Mouse (Mus musculus): Measurements from ENCODE around the gene Arpc4. TPM values are rescaled to one million over a fixed set of nuclear protein-coding genes. Genes with fewer than 3 reads are reported as not detected.
"Not testable (repeated sequence)": the region's sequence is repeated elsewhere in the genome, so short reads cannot be mapped to it uniquely, and the experiment has no call there.

Gene Arpc4
- total and polyA plus RNA-seq, 3 experiments, result 150 to 314 (median 202) TPM

GRCm38 (mm10) chr6:113331721-113332120, 46.2 kb upstream of the Arpc4 start:
- no peak overlapping the region for H3K4me3 ChIP-seq (replicated peaks in 1 of 3; ENCODE audit: low read depth in 2 of 3, low read length in 2 of 3, poor library complexity in 1 of 3)
- in situ Hi-C loops (cut with MboI; ENCODE audit: low pct_ligation_motif_present, low pct_unique_long_range_greater_than_20kb, low sequenced_read_pairs), result no loop called here
- peaks cover 57 to 68% of the 10 kb centered on the region in 2 experiments for H3K36me3 ChIP-seq (replicated peaks in 1 of 2; ENCODE audit: control insufficient read depth in 1 of 2, insufficient read depth in 1 of 2, low read length in 1 of 2)
- H3K9ac ChIP-seq (ENCODE audit: insufficient read depth, low read depth), result no peak overlapping the region
- DNase-seq (ENCODE audit: extremely low read depth), result no peak
- H3K4me1 ChIP-seq (ENCODE audit: control insufficient read depth in 1 of 2, insufficient read depth in 2 of 2), result peaks cover 9 to 33% of the 10 kb centered on the region in 2 experiments; a peak in 3 of 4 replicates
- H3K79me2 ChIP-seq (replicated peaks; ENCODE audit: control insufficient read depth, extremely low read depth, insufficient read depth, poor library complexity, severe bottlenecking), result no peaks in the 10 kb centered on the region
- no peaks in the 10 kb centered on the region for H3K9me3 ChIP-seq (replicated peaks; ENCODE audit: low read length)
- no peak overlapping the region for H3K27ac ChIP-seq (ENCODE audit: insufficient read depth, low read depth)
- TF ChIP-seq GABPA (IDR thresholded peaks at IDR 0.05; ENCODE audit: insufficient replicate concordance, low read depth, low read length) (no peak), SIN3A (IDR thresholded peaks at IDR 0.05; ENCODE audit: low read length) (no peak), MAZ (IDR thresholded peaks at IDR 0.05; ENCODE audit: low read depth, low read length) (no peak), JUND (conservative IDR thresholded peaks at IDR 0.05; ENCODE audit: low read depth, low read length) (no peak), TBP (conservative IDR thresholded peaks at IDR 0.05; ENCODE audit: low read depth, low read length) (no peak)
- dilution Hi-C loops (cut with MboI; ENCODE audit: extremely low pct_ligation_motif_present, extremely low pct_unique_long_range_greater_than_20kb, low sequenced_read_pairs), result no loop called here
- no peak overlapping the region for H3K4me2 ChIP-seq (ENCODE audit: insufficient read depth, low read depth, poor library complexity, severe bottlenecking)
- no peaks in the 10 kb centered on the region for H3K27me3 ChIP-seq (replicated peaks)

- peaks cover 9 to 33% of the 10 kb centered on the region in 2 experiments; a peak in 3 of 4 replicates for H3K4me1 ChIP-seq (ENCODE audit: control insufficient read depth in 1 of 2, insufficient read depth in 2 of 2)
- dilution Hi-C loops (cut with MboI; ENCODE audit: extremely low pct_ligation_motif_present, extremely low pct_unique_long_range_greater_than_20kb, low sequenced_read_pairs), result not testable (repeated sequence)
These were observed 45.2 kb upstream of the Arpc4 start for GRCm38 (mm10) chr6:113332734-113333133.

DNA sequence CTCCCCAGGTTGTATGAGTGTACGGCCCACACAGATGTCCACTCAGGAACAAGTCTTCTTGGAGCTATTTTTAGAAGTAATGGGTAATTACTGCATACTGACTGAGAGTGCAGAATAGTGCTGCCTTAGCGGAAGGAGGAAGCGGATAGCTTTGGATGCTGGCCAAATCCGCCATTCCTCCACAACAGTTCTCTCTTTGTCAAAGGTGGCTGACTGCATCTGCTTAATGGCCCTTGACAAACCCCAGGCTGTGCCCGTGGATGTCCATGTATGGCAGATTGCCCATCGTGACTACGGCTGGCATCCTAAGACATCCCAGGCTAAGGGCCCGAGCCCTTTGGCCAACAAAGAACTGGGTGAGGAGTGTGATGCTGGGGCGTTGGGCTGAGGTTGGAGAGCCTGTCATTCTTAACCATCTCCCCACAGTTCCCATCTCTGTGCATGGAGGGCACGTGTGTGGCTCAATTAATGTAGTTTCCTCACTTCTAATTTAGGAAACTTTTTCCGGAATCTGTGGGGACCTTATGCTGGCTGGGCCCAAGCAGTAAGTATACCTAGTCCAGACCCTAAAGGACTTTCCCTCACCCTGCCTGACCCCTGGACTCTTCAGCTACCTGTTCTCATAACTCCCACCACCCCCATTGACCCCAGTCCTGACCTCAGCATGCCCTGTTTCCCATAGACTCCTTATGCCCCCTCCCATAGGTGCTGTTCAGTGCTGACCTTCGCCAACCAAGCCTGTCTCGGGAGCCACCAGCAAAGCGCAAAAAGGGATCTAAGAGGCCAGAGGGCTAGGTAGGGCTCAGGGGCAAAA, 44.6 kb upstream of the Arpc4 start:
- Histone ChIP-seq H3K27ac (ENCODE audit: insufficient read depth, low read depth) (no peak overlapping the region), H3K9ac (ENCODE audit: insufficient read depth, low read depth) (no peak overlapping the region), H3K79me2 (replicated peaks; ENCODE audit: control insufficient read depth, extremely low read depth, insufficient read depth, poor library complexity, severe bottlenecking) (no peaks in the 10 kb centered on the region), H3K9me3 (replicated peaks; ENCODE audit: low read length) (no peaks in the 10 kb centered on the region), H3K4me3 (replicated peaks in 1 of 3; ENCODE audit: low read depth in 2 of 3, low read length in 2 of 3, poor library complexity in 1 of 3) (no peak overlapping the region), H3K4me2 (ENCODE audit: insufficient read depth, low read depth, poor library complexity, severe bottlenecking) (no peak overlapping the region), H3K27me3 (replicated peaks) (no peaks in the 10 kb centered on the region), H3K36me3 (replicated peaks in 1 of 2; ENCODE audit: control insufficient read depth in 1 of 2, insufficient read depth in 1 of 2, low read length in 1 of 2) (peaks cover 56 to 70% of the 10 kb centered on the region in 2 experiments), H3K4me1 (ENCODE audit: control insufficient read depth in 1 of 2, insufficient read depth in 2 of 2) (peaks cover 7 to 30% of the 10 kb centered on the region in 2 experiments; a peak in 3 of 4 replicates)
- DNase-seq (ENCODE audit: extremely low read depth), result no peak
- in situ Hi-C loops (cut with MboI; ENCODE audit: low pct_ligation_motif_present, low pct_unique_long_range_greater_than_20kb, low sequenced_read_pairs), result no loop called here
- dilution Hi-C loops (cut with MboI; ENCODE audit: extremely low pct_ligation_motif_present, extremely low pct_unique_long_range_greater_than_20kb, low sequenced_read_pairs), result no loop called here
- no peak for TF ChIP-seq SIN3A (IDR thresholded peaks at IDR 0.05; ENCODE audit: low read length)
- TF ChIP-seq USF2 (conservative IDR thresholded peaks at IDR 0.05; ENCODE audit: low read depth, low read length), result no peak
- TF ChIP-seq JUND (conservative IDR thresholded peaks at IDR 0.05; ENCODE audit: low read depth, low read length), result no peak
- TF ChIP-seq UBTF (IDR thresholded peaks at IDR 0.05; ENCODE audit: low read depth, low read length), result no peak
- no peak for TF ChIP-seq MAX (IDR thresholded peaks at IDR 0.05; ENCODE audit: low read length)
- no peak for TF ChIP-seq TCF12 (IDR thresholded peaks at IDR 0.05; ENCODE audit: low read depth, low read length)
- no peak for TF ChIP-seq IRF4 (IDR thresholded peaks at IDR 0.05; ENCODE audit: low read depth, low read length)
- TF ChIP-seq CTCF (conservative IDR thresholded peaks at IDR 0.05 in 1 of 2, IDR thresholded peaks at IDR 0.05 in 1 of 2; ENCODE audit: low read depth in 2 of 2, low read length in 2 of 2), result no peak
- no peak for TF ChIP-seq TBP (conservative IDR thresholded peaks at IDR 0.05; ENCODE audit: low read depth, low read length)
- TF ChIP-seq BHLHE40 (IDR thresholded peaks at IDR 0.05; ENCODE audit: low read depth, low read length), result no peak
- TF ChIP-seq SMC3 (IDR thresholded peaks at IDR 0.05; ENCODE audit: low read depth, low read length), result no peak
- TF ChIP-seq MXI1 (IDR thresholded peaks at IDR 0.05; ENCODE audit: low read depth, low read length), result no peak
- TF ChIP-seq MAZ (IDR thresholded peaks at IDR 0.05; ENCODE audit: low read depth, low read length), result no peak
- no peak for TF ChIP-seq POLR2AphosphoS2 (IDR thresholded peaks at IDR 0.05; ENCODE audit: low read depth, low read length)
- no peak for TF ChIP-seq E2F4 (IDR thresholded peaks at IDR 0.05; ENCODE audit: insufficient replicate concordance, low read depth, low read length)

More at GRCm38 (mm10) chr6:113332734-113333133, 45.2 kb upstream of the Arpc4 start:
- H3K4me3 ChIP-seq (replicated peaks in 1 of 3; ENCODE audit: low read depth in 2 of 3, low read length in 2 of 3, poor library complexity in 1 of 3); H3K9me3 ChIP-seq (replicated peaks; ENCODE audit: low read length); DNase-seq (ENCODE audit: extremely low read depth); in situ Hi-C loops (cut with MboI; ENCODE audit: low pct_ligation_motif_present, low pct_unique_long_range_greater_than_20kb, low sequenced_read_pairs); H3K79me2 ChIP-seq (replicated peaks; ENCODE audit: control insufficient read depth, extremely low read depth, insufficient read depth, poor library complexity, severe bottlenecking); H3K9ac ChIP-seq (ENCODE audit: insufficient read depth, low read depth); H3K27me3 ChIP-seq (replicated peaks); H3K27ac ChIP-seq (ENCODE audit: insufficient read depth, low read depth); H3K4me2 ChIP-seq (ENCODE audit: insufficient read depth, low read depth, poor library complexity, severe bottlenecking): not testable (repeated sequence)
- H3K36me3 ChIP-seq (replicated peaks in 1 of 2; ENCODE audit: control insufficient read depth in 1 of 2, insufficient read depth in 1 of 2, low read length in 1 of 2), result peaks cover 57 to 72% of the 10 kb centered on the region in 2 experiments
